Mouse (Mus musculus) olfactory bulb, adult 2 months (tissue): ENCODE measurements around the gene Ccer2. TPM values are rescaled to one million over a fixed set of nuclear protein-coding genes. Genes with fewer than 3 reads are reported as not detected.

Source experiments
- H3K27ac ChIP-seq: fragments of 200-500 bp; 2 replicates; pipeline ENCODE4 v1.5.1; 2012; ENCODE audit warnings: low read depth, low read length; ENCODE audit not compliant: insufficient read depth
- H3K4me1 ChIP-seq: fragments of 200-500 bp; 2 replicates; pipeline ENCODE4 v1.6.1; 2012; ENCODE audit warnings: low read length; ENCODE audit not compliant: control insufficient read depth, insufficient read depth
- H3K4me3 ChIP-seq: fragments of 200-500 bp; 2 replicates; pipeline ENCODE4 v1.5.1; 2012; ENCODE audit warnings: mild to moderate bottlenecking, low read depth, low read length, moderate library complexity; ENCODE audit not compliant: insufficient read depth
- CTCF ChIP-seq: fragments of 200-500 bp; IDR thresholded peaks from 2 replicates; pipeline ENCODE4 v1.5.1; 2012; ENCODE audit warnings: low read depth, mild to moderate bottlenecking, low read length, moderate library complexity; ENCODE audit not compliant: insufficient read depth
- POLR2A ChIP-seq: fragments of 200-500 bp; IDR thresholded peaks from 2 replicates; pipeline ENCODE4 v1.6.1; 2012; ENCODE audit warnings: mild to moderate bottlenecking, low read depth, low read length, moderate library complexity; ENCODE audit not compliant: insufficient read depth
- WGBS: fragments of 180-500 bp; shearing (Covaris S2); methylation state at CpG from one replicate; pipeline ENCODE4 v1.1.7; 2018; 5-methylcytosine and 5-hydroxymethylcytosine counted together
- polyA plus RNA-seq: library from polyadenylated mRNA; stranded (reverse); fragments of >200 nt; gene quantifications from 2 replicates; pipeline ENCODE4 v1.2.4, GENCODE M21; 2012; ENCODE audit warnings: low replicate concordance; ENCODE audit not compliant: missing spikeins, insufficient read depth, insufficient read length

Gene Ccer2
- polyA plus RNA-seq, result not detected in 2 replicates

- H3K4me3 ChIP-seq, result no peak within 1 kb of the TSS
- 4% methylated on average over 17 of the region's 17 CpGs for WGBS
- TF ChIP-seq CTCF (no peak), POLR2A (no peak)
Measured at GRCm38 (mm10) chr7:28756079-28756478, at the start of gene Ccer2. Gene Ccer2, plus strand, starts transcription at chr7:28756174.

GRCm38 (mm10) chr7:28709454-28709853, 46.5 kb upstream of the Ccer2 start:
- no peak for TF ChIP-seq POLR2A
- no peak for TF ChIP-seq CTCF
- Histone ChIP-seq H3K4me1 (no peaks in the 10 kb centered on the region), H3K4me3 (no peak overlapping the region), H3K27ac (no peak overlapping the region)

More at GRCm38 (mm10) chr7:28756079-28756478, at the start of gene Ccer2:
- H3K27ac ChIP-seq, result no peak within 1 kb of the TSS
- peaks cover 8% of the 10 kb centered on the region for H3K4me1 ChIP-seq

DNA sequence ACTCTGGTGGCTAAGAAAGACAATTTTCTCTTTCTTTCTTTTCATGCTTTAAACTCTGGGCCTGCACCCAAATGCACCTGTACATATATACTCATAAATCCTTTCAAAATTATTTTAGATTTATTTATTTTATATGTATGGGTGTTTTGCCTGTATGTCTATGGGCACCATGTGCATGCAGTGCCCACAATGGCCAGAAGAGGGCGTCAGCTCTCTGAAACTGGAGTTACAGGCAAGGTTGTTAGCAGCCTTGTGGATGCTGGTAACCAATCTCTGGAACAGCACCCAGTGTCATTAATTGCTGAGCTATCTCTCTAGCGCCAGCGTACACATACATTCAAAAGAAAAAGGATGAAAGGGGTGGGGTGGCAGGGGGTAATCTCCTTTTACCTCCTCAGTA, 45.0 kb upstream of the Ccer2 start:
- WGBS, result 61% methylated on average over 3 of the region's 3 CpGs
- Histone ChIP-seq H3K4me3 (no peak overlapping the region), H3K27ac (no peak overlapping the region), H3K4me1 (no peaks in the 10 kb centered on the region)
- no peak for TF ChIP-seq CTCF
- TF ChIP-seq POLR2A, result no peak

- 47% methylated on average over 5 of the region's 5 CpGs for WGBS
- TF ChIP-seq POLR2A, result no peak
- no peak for TF ChIP-seq CTCF
Measured at GRCm38 (mm10) chr7:28714667-28715066, 41.3 kb upstream of the Ccer2 start.

GRCm38 (mm10) chr7:28715598-28715997, 40.4 kb upstream of the Ccer2 start:
- 96% methylated on average over 2 of the region's 2 CpGs for WGBS
- Histone ChIP-seq H3K4me3 (no peak overlapping the region), H3K4me1 (peaks cover 4% of the 10 kb centered on the region; the same call in 1 of the 2 replicates), H3K27ac (no peak overlapping the region)
- no peak for TF ChIP-seq CTCF
- TF ChIP-seq POLR2A, result no peak

More at GRCm38 (mm10) chr7:28714667-28715066, 41.3 kb upstream of the Ccer2 start:
- peaks cover 4% of the 10 kb centered on the region; the same call in 1 of the 2 replicates for H3K4me1 ChIP-seq
- no peak overlapping the region for H3K27ac ChIP-seq
- H3K4me3 ChIP-seq, result no peak overlapping the region

GRCm38 (mm10) chr7:28716590-28717281, 39.2 kb upstream of the Ccer2 start, which contains the start of gene Fbxo17:
Gene Fbxo17, plus strand, starts transcription at chr7:28716804.
- H3K4me3 ChIP-seq, result peak within 1 kb of the TSS; percentile 36
- WGBS, result 6% methylated on average over 36 of the region's 36 CpGs
- no peak within 1 kb of the TSS for H3K27ac ChIP-seq
- no peak for TF ChIP-seq CTCF
- no peak for TF ChIP-seq POLR2A
- peaks cover 4% of the 10 kb centered on the region; the same call in 1 of the 2 replicates for H3K4me1 ChIP-seq

- 92% methylated on average over 10 of the region's 10 CpGs for WGBS
- no peak for TF ChIP-seq POLR2A
- H3K27ac ChIP-seq, result no peak overlapping the region
Measured at GRCm38 (mm10) chr7:28717726-28718125, 38.2 kb upstream of the Ccer2 start.

GRCm38 (mm10) chr7:28719159-28719558, 36.8 kb upstream of the Ccer2 start:
- H3K4me3 ChIP-seq, result no peak overlapping the region
- no peak overlapping the region for H3K27ac ChIP-seq
- peaks cover 4% of the 10 kb centered on the region; the same call in 1 of the 2 replicates for H3K4me1 ChIP-seq
- TF ChIP-seq POLR2A (no peak), CTCF (no peak)
- 78% methylated on average over 4 of the region's 4 CpGs for WGBS

More at GRCm38 (mm10) chr7:28717726-28718125, 38.2 kb upstream of the Ccer2 start:
- peaks cover 4% of the 10 kb centered on the region; the same call in 1 of the 2 replicates for H3K4me1 ChIP-seq
- no peak overlapping the region for H3K4me3 ChIP-seq

GRCm38 (mm10) chr7:28719650-28720049, 36.3 kb upstream of the Ccer2 start:
- Histone ChIP-seq H3K4me3 (no peak overlapping the region), H3K27ac (no peak overlapping the region), H3K4me1 (peaks cover 4% of the 10 kb centered on the region; the same call in 1 of the 2 replicates)
- TF ChIP-seq CTCF, result no peak
- 93% methylated on average over 2 of the region's 2 CpGs for WGBS
